Mouse (Mus musculus): ENCODE measurements around the gene Trappc1. TPM values are rescaled to one million over a fixed set of nuclear protein-coding genes. Genes with fewer than 3 reads are reported as not detected.
A peak's percentile ranks its signal among the peaks of the same experiment; 100 is the strongest.

Gene Trappc1
- total RNA-seq, 2 experiments from 2014 or later = 37.7 to 46.4 TPM

DNA sequence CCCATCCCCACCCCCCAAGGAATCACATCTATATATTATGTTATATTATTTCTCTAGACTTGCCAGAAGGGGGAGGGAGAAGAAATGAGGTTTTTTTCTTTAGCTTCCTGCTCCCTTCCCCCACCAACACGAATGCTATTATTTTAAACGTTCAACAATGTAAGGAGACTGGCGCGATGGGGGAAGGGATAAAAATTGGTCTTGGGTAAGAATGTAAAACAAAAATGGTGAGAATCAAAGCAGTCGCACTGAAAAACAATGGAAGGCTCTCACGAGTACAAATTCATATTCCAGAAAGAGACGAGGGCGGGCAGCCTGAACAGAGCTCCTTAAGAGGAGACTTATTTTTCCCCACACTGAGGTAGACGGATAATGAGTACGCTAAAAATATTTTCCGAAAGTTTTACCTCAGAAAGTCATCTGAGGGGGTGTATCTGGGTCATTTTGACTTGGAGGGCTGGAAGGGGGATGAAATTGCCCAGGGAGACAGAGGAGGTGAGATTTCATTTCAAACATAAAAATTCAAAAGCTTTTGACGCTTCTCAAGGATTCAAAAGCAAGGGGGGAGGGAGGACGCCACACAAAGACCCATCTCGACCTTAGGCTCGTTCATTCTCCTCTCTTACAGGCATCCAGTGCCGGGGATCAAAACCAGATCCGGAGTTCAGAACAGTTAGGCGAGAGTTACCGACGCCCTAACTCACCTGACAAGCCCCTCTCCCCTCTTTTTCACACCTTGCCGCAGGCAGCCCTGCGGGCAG, 43.3 kb downstream of the Trappc1 start:
- intact Hi-C loops (cut with DNase I) = no loop called here
- no peak for TF ChIP-seq CTCF (IDR thresholded peaks at IDR 0.05)
- Histone ChIP-seq H3K4me3 (peak overlapping the region; percentile 89), H3K27ac (peak overlapping the region; percentile 94)
- DNase-seq = no peak

DNA sequence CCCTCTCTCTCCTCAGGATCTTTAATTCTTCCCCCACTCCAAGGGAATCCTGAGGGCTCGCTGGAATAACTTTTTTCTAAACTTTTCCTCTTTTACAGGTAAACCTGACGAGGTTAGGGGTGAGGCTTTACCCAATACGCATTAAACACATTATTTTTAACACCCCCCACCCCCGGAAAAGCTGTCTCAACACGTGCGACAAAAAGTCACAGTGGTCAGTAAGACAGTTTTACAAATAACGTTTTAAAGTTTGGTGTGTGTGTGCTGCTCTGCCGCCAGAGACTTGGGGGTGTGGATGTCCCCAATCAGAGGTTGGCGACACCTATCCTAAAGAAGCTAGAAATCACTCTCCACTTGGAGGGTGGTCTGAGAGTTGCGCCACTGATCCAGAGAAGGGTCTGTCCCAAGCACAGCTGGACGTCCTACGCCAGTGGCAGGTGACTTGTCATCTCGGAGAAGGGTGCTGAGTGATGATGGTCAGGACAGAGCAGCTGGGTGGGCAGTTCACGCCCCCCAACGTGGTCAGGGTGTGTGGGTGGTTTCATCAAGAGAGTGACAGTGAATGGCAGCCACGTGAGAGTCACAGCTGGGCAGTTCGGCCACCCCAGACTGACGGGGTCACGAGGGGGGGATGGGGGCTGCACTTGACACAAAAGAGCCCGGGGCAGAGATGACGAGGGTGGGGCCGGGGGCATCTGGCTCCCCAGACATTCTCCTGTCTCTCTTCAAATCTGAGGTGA, 44.0 kb downstream of the Trappc1 start:
- no peak for DNase-seq
- TF ChIP-seq CTCF (IDR thresholded peaks at IDR 0.05) = no peak
- intact Hi-C loops (cut with DNase I) = no loop called here

DNA sequence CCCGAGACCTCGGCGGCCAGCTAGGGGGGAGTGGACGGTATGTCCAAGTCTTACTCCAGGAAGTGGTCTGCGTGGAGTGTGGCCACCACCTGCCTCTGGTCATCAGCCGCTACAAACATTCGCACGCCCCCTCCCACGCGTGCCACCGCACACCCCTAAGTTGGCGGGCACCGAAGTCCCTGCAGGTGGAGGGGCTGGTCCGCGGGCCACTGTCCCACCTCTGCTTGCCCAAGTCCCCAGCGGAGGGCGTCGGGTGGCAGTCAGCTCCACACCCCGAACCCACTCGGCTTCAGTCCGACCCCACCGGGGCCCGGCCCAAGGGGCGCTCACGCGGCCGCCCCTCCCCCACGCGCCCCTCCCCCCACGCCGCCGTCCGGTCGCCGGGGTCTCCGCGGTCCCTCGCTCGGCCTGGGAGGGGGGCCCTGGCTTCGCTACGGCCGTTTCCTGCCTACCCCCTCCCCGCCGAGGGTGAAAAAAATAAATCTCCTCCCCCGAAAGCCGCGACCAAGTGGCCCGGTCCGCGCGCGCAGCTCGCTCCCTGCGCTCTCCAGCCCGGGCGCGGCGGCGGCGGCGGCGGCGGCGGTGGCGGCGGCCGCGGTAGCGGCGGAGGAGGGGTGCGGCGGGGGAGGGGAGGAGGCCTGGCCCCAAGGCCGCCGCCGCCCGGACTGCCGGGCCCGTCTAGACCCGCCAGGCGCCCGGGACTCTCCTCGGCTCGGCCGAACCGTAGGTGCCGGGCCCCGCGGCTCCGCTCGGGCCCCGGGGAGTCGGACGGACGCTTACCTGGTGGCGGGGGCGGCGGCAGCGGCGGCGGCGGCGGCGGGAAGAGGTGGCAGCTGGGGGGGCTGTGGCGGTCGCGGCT, 44.8 kb downstream of the Trappc1 start:
- intact Hi-C loops (cut with DNase I) = no loop called here
- H3K4me3 ChIP-seq = peak overlapping the region; percentile 89
- no peak for TF ChIP-seq CTCF (IDR thresholded peaks at IDR 0.05)
- peak overlapping the region; percentile 94 for H3K27ac ChIP-seq
- peak; percentile 67 for DNase-seq

More for the DNA sequence above, 44.0 kb downstream of the Trappc1 start:
- H3K4me3 ChIP-seq = peak overlapping the region; percentile 89
- H3K27ac ChIP-seq = peak overlapping the region; percentile 94

DNA sequence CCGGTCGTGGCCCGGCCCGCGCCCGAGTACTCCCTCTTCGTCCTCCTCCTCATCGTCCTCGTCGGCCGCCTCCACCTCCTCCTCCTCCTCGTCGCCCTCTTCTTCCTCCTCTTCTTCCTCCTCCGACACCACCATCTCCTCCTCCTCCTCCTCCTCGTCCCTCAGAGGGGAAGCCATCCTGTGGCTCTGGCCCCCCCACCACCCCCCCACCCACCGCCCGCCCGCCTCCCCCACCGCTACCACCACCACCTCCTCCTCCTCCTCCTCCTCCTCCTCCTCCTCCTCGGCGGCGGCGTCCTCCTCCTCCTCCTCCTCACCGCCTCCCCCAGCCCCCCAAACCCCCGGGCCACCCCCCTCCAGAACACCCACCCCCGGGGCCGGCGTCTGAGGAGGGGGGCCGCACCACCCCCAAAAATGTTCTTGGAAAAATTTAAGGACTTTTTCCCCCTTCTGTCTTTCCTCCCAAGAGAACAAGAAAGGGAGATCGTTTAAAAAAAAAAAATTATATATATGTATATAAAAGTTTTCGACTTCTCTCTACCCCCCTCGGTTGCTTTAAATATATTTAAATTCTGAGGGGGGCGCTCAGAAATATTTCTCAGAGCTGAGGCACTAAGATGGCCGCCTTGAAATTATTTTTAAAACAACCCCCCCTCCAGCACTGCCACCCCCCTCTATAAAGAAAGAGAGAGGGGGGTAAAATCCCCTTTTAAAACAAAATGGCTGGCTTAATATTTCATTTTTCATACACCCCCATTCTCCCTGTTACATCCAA, 45.6 kb downstream of the Trappc1 start, which contains the start of gene Chd3:
Gene Chd3, minus strand, starts transcription at position 192 of the 775 bp plus-strand sequence.
- peak within 1 kb of the TSS; percentile 94 for H3K27ac ChIP-seq
- intact Hi-C loops (cut with DNase I) = no loop called here
- TF ChIP-seq CTCF (IDR thresholded peaks at IDR 0.05) = no peak
- H3K4me3 ChIP-seq = peak within 1 kb of the TSS; percentile 89
- DNase-seq = peak; percentile 36

DNA sequence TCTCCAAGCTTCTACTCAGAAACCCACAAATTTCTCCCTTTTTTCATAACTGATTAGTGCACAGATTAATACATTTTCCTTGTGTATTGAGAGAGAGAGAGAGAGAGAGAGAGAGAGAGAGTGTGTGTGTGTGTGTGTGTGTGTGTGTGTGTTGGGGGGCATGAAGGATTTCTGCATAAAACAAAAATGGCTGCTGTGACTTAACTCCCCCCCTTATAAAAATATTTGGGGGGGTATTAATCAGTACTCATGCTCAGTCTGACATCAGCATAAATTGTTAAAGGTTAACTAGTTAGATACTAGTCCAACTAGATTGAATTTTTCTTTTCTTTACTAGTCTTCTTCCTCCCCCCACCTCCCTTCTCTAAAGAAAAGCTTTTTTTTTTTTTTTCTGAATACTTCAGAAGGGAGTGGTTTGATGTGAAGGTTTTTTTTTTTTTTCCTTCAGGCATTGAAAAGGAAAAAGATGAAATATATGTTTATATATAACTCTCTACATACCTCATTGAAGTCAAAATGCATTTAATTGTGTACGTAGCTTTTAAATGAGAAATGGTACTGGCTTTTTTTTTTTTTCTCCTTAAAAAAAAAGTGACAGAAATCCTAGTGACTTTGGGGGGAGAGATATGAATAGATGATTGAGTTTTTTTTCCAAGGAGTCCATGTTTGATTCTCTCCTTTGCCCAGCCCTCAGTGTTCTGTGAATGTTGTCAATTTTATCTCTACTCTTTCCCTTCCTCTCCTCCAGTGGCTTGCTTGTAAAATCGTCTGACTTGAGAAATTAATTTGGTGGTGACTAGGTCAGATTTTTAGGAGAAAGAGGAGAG, 46.4 kb downstream of the Trappc1 start:
- Histone ChIP-seq H3K27ac (peak overlapping the region; percentile 35; the same call in 1 of the 2 replicates), H3K4me3 (peak overlapping the region; percentile 89; the same call in 1 of the 2 replicates)
- intact Hi-C loops (cut with DNase I) = no loop called here
- no peak for TF ChIP-seq CTCF (IDR thresholded peaks at IDR 0.05)
- DNase-seq = no peak

DNA sequence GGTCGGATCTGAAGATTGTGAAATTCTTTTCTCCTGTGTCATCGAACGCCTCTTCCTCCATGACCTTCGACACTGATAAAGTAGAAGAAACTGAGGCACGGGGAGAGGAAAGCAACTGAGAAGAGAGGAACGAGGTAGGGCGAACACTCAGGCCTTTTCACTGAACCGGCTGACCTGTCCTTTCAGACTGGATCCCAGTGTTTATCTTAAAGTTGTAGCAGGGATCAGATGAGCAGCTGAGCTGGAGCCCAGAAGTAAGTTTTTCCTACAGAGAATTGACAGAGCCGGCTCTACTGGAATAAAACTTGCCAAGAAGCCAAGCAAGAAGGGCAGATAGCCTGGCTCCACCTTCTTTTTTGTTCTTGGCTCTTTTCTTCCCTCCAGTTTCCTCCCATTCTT, 47.0 kb downstream of the Trappc1 start:
- no peak overlapping the region for H3K4me3 ChIP-seq
- no peak for DNase-seq
- H3K27ac ChIP-seq = peak overlapping the region; percentile 35; the same call in 1 of the 2 replicates
- intact Hi-C loops (cut with DNase I) = no loop called here
- TF ChIP-seq CTCF (IDR thresholded peaks at IDR 0.05) = no peak

DNA sequence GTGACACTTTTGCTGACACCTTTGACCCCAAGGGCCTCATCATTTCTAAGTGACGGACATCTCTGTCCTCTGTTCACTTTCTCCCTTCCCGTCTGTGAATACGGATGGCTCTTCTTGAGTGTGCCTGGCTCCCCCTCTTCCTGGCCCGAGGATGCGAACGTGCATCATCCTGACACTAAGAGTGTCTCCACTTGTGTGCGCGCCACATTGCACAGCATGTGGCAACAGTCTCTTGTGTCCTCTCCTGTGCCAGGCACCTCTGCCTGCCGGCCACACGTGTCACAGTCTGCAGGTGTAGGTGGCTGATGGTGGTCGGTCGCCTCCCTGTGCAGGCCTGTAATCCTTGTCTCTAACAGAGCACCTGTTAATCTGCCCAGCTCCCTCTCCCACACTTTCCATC, 47.8 kb downstream of the Trappc1 start:
- DNase-seq = no peak
- intact Hi-C loops (cut with DNase I) = no loop called here
- no peak for TF ChIP-seq CTCF (IDR thresholded peaks at IDR 0.05)
- Histone ChIP-seq H3K4me3 (no peak overlapping the region), H3K27ac (no peak overlapping the region)

DNA sequence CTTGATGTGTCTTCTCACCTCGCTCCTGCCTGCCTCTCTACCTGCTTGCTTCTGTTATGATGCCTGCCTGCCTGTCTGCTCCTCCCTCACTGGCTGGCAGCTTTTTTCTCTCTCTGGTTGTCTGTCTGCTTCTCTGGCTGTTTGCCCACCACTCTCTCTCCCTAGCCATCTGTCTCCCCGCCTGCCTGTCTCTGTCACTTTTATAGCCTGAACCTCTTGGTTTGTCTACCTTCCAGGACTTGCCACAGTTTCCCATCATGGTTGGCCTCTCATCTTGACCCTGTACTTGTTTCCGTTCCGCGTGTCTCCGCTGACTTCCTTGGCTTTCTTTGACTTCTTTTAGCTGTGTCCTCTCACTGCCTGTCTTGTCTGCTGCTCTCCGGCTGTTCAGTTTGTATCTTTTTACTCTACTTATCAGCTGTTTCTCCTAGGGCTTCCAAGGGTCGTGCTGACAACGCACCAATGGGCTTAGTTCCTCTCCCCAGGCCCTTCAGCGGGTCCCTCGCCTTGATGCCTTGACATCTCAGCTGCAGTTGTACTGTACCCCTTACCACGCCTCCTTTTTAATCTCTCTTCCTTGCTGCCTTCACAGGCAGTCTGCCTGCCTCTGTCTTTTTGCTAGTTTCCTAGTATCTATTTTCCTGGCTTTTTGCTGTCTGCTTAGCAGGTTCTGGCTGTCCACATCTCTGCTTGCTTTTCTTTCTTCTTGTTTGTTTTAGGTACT, 48.4 kb downstream of the Trappc1 start:
- Histone ChIP-seq H3K4me3 (no peak overlapping the region), H3K27ac (no peak overlapping the region)
- DNase-seq = no peak
- TF ChIP-seq CTCF (IDR thresholded peaks at IDR 0.05) = no peak
- intact Hi-C loops (cut with DNase I) = no loop called here

DNA sequence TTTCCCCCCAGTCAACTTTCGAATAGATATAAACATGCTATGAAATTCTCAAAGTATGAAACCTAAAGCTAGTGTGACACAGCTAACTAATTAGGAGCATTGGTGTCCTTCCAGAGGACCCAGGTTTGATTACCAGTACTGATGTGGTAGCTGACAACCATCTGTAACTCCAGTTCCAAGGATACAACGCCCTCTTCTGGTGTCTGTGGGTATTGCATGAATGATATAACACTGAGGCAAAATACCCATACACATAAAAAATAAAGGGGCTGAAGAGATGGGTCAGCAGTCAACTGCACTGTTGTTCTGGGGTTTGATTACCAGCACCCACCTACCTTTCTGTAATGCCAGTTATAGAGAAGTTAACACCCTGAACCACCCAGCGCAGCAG, 49.0 kb downstream of the Trappc1 start:
- intact Hi-C loops (cut with DNase I) = no loop called here
- H3K4me3 ChIP-seq = no peak overlapping the region
- TF ChIP-seq CTCF (IDR thresholded peaks at IDR 0.05) = peak; percentile 51
- no peak overlapping the region for H3K27ac ChIP-seq
- no peak for DNase-seq

DNA sequence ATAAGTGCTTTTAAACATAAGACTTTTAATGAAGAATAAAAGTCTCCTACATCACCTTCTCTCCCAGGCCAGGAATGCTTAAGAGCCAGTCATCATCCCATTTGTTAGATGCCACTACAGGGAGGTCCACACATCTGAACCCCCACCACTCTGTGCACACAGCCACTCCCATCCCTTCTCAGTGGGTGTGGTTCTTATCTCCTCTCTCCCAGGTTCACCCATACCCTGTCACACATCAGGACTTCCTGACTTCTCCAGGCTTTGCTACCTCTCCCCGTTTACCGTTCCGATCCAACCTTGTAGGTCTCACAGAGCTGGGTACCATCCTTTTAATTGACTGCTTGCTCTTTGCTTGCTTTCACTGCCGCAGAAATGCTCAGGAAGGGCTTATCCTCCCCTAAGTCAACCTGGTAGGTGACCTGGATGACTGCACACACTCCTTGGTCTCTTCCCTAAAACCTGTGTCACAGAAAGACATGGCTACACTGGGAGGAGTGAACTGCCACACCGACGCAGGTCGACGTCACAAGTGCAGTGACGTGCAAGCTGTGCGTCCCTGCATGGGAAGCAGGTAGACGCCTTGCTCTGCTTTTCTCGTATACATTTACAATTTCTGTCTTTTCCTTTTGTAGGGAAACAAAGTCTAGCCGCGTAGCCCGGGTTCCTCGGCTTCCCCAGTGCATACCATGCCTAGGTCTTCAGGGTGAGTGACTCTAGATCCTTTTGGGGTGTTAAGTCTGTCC, 49.6 kb downstream of the Trappc1 start:
- DNase-seq = no peak
- intact Hi-C loops (cut with DNase I) = no loop called here
- no peak overlapping the region for H3K4me3 ChIP-seq
- TF ChIP-seq CTCF (IDR thresholded peaks at IDR 0.05) = no peak
- H3K27ac ChIP-seq = no peak overlapping the region

Other genes with a start within 250 kb of the Trappc1 start
- 10 to 100 TPM; 38.0 to 42.7 TPM for gene Vamp2, start 235.5 kb upstream of the Trappc1 start, total RNA-seq (2021)
- 10 to 100 TPM; 68.2 to 76.8 TPM for gene Per1, start 228.8 kb upstream of the Trappc1 start, total RNA-seq (2021)
- gene Hes7, start 203.6 kb upstream of the Trappc1 start, total RNA-seq (2021) = not detected
- gene 9130213A22Rik, start 201.4 kb upstream of the Trappc1 start, total RNA-seq (2021) = under 1 TPM in 1 of 2 experiments, not detected in 1; 0.20 TPM
- not detected for gene Aloxe3, start 198.1 kb upstream of the Trappc1 start, total RNA-seq (2021)
- gene Alox12b, start 167.0 kb upstream of the Trappc1 start, total RNA-seq (2021) = not detected
- not detected for gene Alox8, start 126.1 kb upstream of the Trappc1 start, total RNA-seq (2021)
- gene Gucy2e, start 86.9 kb upstream of the Trappc1 start, total RNA-seq (2021) = not detected
- gene Cntrob, start 205 bp upstream of the Trappc1 start, total RNA-seq (2021) = 1 to 10 TPM; 1.4 to 2.0 TPM
- not detected for gene Kcnab3, start 2.3 kb downstream of the Trappc1 start, total RNA-seq (2021)
- not detected for gene Rnf227, start 16.5 kb downstream of the Trappc1 start, total RNA-seq (2021)
- gene Chd3, start 45.4 kb downstream of the Trappc1 start, total RNA-seq (2021) = 1 to 10 TPM; 6.8 to 9.4 TPM
- 10 to 100 TPM; 62.4 to 86.0 TPM for gene Naa38, start 71.5 kb downstream of the Trappc1 start, total RNA-seq (2021)
- gene Cyb5d1, start 71.7 kb downstream of the Trappc1 start, total RNA-seq (2021) = 10 to 100 TPM; 34.9 to 36.0 TPM
- 1 to 10 TPM; 6.5 to 7.4 TPM for gene Tmem88, start 74.3 kb downstream of the Trappc1 start, total RNA-seq (2021)
- 10 to 100 TPM; 23.9 to 24.5 TPM for gene Kdm6b, start 89.7 kb downstream of the Trappc1 start, total RNA-seq (2021)
- gene Dnah2, start 225.1 kb downstream of the Trappc1 start, total RNA-seq (2021) = under 1 TPM; 0.05 to 0.25 TPM
- gene Efnb3, start 236.2 kb downstream of the Trappc1 start, total RNA-seq (2021) = under 1 TPM; 0.47 to 0.48 TPM

Measured in gastrocnemius, adult 2 months (tissue).